Mouse (Mus musculus): ENCODE data around the gene Fgf2. TPM values are rescaled to one million over a fixed set of nuclear protein-coding genes. Genes with fewer than 3 reads are reported as not detected.

Gene Fgf2
- polyA plus RNA-seq, 1 experiment from 2014 or later: 4.8 TPM

DNA sequence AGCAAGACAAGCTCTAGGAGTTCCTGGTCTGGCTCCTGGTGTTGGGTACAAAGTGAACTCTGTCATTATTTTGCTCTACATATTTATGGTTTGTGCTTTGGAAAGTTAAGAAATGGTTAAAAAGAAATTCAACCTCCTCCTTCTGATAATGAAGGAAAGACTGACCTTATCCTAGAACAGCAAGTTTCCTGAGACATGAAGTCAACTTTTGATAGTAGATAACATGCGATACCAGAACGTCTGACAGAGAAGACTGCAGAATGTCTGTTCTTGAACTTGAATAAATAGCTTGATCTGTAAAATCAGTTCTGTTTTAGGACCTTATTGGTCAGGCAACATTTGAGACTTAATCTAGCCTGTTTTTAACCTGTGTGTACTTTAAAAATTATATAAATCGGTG lies 21.5 kb upstream of the Fgf2 start:
- Histone ChIP-seq H3K36me3 (no peaks in the 10 kb centered on the region), H3K9me3 (replicated peaks) (no peaks in the 10 kb centered on the region), H3K27ac (replicated peaks) (no peak overlapping the region), H3K4me1 (no peaks in the 10 kb centered on the region), H3K27me3 (no peaks in the 10 kb centered on the region), H3K4me2 (replicated peaks) (no peak overlapping the region), H3K9ac (no peak overlapping the region), H3K4me3 (replicated peaks) (no peak overlapping the region)
- WGBS: 77% methylated on average over 3 of the region's 3 CpGs
- no peak for ATAC-seq (ENCODE audit: insufficient number of reproducible peaks, low FRiP score, low TSS enrichment, low read depth)

DNA sequence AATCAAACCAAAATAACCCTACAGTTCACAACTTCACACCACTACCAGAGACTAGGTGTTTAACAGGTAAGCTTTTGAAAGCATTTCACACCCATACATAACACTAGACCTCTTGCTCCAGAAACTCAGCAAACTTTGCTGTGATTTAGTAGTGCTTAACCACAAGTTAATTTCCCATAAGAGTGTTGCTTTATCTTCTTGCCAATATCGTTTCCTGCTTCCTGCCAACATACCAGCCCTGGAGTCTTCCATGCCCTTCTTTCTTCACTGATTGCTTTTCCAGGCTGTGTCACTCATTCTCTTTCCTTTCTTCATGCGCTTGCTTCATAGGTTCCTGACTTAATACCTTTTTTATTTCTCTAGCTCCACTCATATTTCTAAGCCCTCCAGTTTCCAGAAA lies 19.7 kb upstream of the Fgf2 start:
- Histone ChIP-seq H3K9ac (no peak overlapping the region), H3K4me1 (no peaks in the 10 kb centered on the region), H3K4me3 (replicated peaks) (no peak overlapping the region), H3K27me3 (no peaks in the 10 kb centered on the region), H3K36me3 (no peaks in the 10 kb centered on the region), H3K4me2 (replicated peaks) (no peak overlapping the region), H3K27ac (replicated peaks) (no peak overlapping the region), H3K9me3 (replicated peaks) (no peaks in the 10 kb centered on the region)
- 69% methylated on average over 2 of the region's 2 CpGs for WGBS
- no peak for ATAC-seq (ENCODE audit: insufficient number of reproducible peaks, low FRiP score, low TSS enrichment, low read depth)

DNA sequence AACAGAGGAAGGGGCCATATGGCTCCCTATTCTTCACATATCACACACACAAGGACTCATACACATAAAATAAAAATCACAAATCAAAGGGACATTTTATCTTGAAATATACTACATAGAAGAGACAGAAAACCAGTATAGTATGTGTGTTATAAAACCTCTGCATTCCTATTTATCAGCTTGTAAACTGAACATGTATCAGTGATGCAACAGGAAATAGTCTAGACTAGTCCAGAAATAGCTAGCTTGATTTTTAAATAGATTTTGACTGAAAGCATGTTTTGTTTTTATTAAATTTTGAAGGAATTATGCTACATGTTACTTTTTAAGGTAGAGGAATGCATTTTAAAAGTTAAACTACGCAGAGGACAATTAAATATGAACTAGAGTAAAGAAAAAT lies 18.2 kb upstream of the Fgf2 start:
- H3K9me3 ChIP-seq (replicated peaks): no peaks in the 10 kb centered on the region
- H3K36me3 ChIP-seq: no peaks in the 10 kb centered on the region
- no peak overlapping the region for H3K27ac ChIP-seq (replicated peaks)
- no peak overlapping the region for H3K4me3 ChIP-seq (replicated peaks)
- H3K4me1 ChIP-seq: no peaks in the 10 kb centered on the region
- WGBS: 69% methylated on average over 1 of the region's 1 CpGs
- H3K4me2 ChIP-seq (replicated peaks): no peak overlapping the region
- no peak for ATAC-seq (ENCODE audit: insufficient number of reproducible peaks, low FRiP score, low TSS enrichment, low read depth)
- no peaks in the 10 kb centered on the region for H3K27me3 ChIP-seq
- no peak overlapping the region for H3K9ac ChIP-seq

DNA sequence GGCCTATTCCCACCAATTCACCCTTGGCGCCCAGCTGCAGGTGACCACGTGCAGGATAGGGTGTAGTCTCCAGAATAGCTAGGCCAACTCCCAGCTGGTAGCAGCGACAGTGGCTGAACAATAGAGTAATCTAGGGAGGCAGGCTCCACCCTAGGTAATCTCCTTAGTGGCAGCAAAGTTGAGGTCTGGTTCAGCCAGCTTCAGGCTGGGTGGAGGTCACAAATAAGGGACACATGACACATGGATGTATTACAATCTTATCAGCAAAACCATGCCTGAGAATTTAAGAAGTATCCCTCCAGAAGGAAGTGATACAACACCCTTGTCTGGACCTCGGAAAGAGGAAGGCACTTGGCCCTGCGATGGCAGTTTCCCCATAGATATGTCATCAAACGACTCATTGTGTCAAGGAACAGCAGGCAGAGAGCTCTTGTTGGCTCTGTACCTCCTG lies 16.1 kb upstream of the Fgf2 start:
- H3K36me3 ChIP-seq: no peaks in the 10 kb centered on the region
- H3K9me3 ChIP-seq (replicated peaks): no peaks in the 10 kb centered on the region
- no peak overlapping the region for H3K9ac ChIP-seq
- no peaks in the 10 kb centered on the region for H3K4me1 ChIP-seq
- no peak for ATAC-seq (ENCODE audit: insufficient number of reproducible peaks, low FRiP score, low TSS enrichment, low read depth)
- H3K4me3 ChIP-seq (replicated peaks): no peak overlapping the region
- no peaks in the 10 kb centered on the region for H3K27me3 ChIP-seq
- 66% methylated on average over 6 of the region's 6 CpGs for whole genome bisulfite sequencing
- no peak overlapping the region for H3K27ac ChIP-seq (replicated peaks)
- H3K4me2 ChIP-seq (replicated peaks): no peak overlapping the region

DNA sequence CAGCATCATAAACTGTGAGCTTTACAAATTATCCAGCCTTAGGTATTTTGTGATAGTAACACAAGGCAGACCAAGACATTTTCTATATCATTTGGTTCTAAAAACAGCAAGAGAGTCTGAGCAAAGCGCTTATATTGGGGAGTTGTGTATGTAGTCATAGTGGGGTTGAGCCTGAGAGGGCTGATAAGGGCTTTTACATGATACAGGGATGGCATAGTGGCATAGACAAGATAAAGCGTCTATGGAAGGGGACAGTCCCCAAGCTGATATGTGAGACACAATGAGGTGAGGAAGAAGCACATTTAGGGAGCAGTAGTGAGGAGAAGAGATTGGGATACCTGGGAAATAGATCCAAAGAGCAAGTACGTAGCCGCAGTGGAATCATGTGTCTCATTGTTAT lies 14.1 kb upstream of the Fgf2 start:
- Histone ChIP-seq H3K27me3 (no peaks in the 10 kb centered on the region), H3K4me3 (replicated peaks) (no peak overlapping the region), H3K4me2 (replicated peaks) (no peak overlapping the region), H3K9ac (no peak overlapping the region), H3K27ac (replicated peaks) (no peak overlapping the region), H3K9me3 (replicated peaks) (no peaks in the 10 kb centered on the region), H3K36me3 (no peaks in the 10 kb centered on the region), H3K4me1 (no peaks in the 10 kb centered on the region)
- no peak for ATAC-seq (ENCODE audit: insufficient number of reproducible peaks, low FRiP score, low TSS enrichment, low read depth)
- 89% methylated on average over 4 of the region's 4 CpGs for WGBS

DNA sequence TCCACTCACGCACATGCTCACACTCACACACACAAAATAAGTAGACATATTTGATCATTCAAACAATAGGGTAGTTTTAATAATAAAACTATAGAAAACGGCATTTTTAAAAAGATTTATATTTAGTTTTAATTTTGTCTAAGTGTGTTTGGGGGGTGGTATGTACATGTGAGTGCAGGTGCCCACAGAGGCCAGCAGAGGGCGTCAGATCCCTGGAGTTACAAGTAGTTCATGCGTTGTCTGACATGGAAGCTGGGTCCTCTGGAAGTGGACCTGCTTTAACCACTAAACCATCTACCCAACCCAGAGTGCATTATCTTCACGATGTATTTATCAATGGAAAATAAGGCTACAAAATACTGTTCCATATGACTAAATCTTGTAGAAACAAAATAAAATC lies 7.0 kb upstream of the Fgf2 start:
- Histone ChIP-seq H3K9ac (no peak overlapping the region), H3K36me3 (no peaks in the 10 kb centered on the region), H3K27me3 (no peaks in the 10 kb centered on the region), H3K4me1 (0 out of 2 replicates have a peak, but pooled peaks cover 3% of the 10 kb centered on the region), H3K9me3 (replicated peaks) (no peaks in the 10 kb centered on the region), H3K4me2 (replicated peaks) (no peak overlapping the region), H3K27ac (replicated peaks) (no peak overlapping the region), H3K4me3 (replicated peaks) (no peak overlapping the region)
- no peak for ATAC-seq (ENCODE audit: insufficient number of reproducible peaks, low FRiP score, low TSS enrichment, low read depth)
- 61% methylated on average over 5 of the region's 5 CpGs for WGBS

DNA sequence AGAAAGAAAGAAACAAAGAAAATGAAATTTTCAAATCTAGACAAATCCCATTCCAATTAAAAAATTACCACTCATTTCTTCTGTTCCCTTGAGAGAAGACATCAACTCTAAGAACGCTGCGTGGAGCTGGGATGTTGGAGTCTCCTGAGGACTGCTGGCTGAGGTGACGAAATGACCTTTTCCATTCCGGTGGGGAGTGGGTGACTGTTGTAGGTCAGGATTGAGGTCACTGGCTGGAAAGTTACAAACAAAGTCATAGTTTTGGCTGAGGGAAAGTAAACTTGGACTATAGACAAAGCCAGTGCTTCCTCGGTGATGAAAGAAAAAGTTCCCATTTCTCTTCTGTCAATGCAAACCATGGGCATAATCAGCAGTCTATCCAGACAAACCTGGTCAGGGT lies 5.3 kb upstream of the Fgf2 start:
- 61% methylated on average over 5 of the region's 5 CpGs for WGBS
- H3K9me3 ChIP-seq (replicated peaks): no peaks in the 10 kb centered on the region
- H3K4me2 ChIP-seq (replicated peaks): no peak overlapping the region
- no peak for ATAC-seq (ENCODE audit: insufficient number of reproducible peaks, low FRiP score, low TSS enrichment, low read depth)
- H3K36me3 ChIP-seq: no peaks in the 10 kb centered on the region
- no peak overlapping the region for H3K4me3 ChIP-seq (replicated peaks)
- peaks cover 9% of the 10 kb centered on the region for H3K4me1 ChIP-seq
- H3K9ac ChIP-seq: no peak overlapping the region
- H3K27ac ChIP-seq (replicated peaks): no peak overlapping the region
- H3K27me3 ChIP-seq: peaks cover 5% of the 10 kb centered on the region; the same call in 1 of the 2 replicates

DNA sequence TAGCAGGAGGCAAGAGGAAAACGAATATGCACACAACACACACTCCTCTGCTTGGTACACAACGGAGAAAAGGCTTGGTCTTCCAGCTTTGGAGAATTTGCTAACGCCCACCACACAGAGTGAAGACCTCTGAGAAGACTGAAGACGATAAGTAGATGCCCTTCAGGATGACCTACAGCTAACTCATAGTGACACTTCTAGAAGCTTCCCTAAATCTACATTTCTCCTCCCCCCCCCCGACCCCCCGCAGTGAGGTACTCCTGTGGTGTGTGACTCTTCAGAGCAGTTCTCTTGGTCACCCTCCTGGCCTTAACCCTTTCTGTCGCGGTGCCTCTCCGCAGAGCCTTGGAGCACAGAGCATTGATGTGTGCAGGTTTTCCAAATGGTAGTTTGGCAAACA lies 475 bp upstream of the Fgf2 start:
- H3K4me3 ChIP-seq (replicated peaks): peak overlapping the region; percentile 71
- H3K27me3 ChIP-seq: peaks cover 10% of the 10 kb centered on the region; the same call in 1 of the 2 replicates
- H3K36me3 ChIP-seq: no peaks in the 10 kb centered on the region
- ATAC-seq (ENCODE audit: insufficient number of reproducible peaks, low FRiP score, low TSS enrichment, low read depth): peak; percentile 27; the same call in 1 of the 2 replicates
- H3K4me1 ChIP-seq: peaks cover 29% of the 10 kb centered on the region
- peak overlapping the region; percentile 84 for H3K4me2 ChIP-seq (replicated peaks)
- H3K9ac ChIP-seq: no peak overlapping the region
- WGBS: 33% methylated on average over 9 of the region's 9 CpGs
- H3K9me3 ChIP-seq (replicated peaks): no peaks in the 10 kb centered on the region
- peak overlapping the region; percentile 72 for H3K27ac ChIP-seq (replicated peaks)

DNA sequence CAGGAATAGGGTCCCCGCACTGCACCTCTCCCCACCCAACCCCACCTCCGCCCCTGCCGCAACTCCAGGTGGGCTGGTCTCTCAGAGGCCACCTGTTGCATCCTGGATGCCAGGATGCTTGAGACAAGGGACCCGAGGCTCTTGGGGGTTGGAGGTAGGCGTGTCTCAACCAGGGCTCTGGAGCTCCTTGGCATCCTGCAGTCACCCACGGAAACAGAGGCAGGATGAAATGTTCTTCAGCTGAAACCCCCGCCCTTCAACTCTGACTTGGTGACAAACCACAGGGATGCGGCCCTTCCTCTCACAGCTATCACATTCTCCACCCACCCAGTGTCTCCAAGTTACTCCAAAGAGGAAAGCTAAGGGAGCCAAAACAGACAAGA lies 1.0 kb downstream of the Fgf2 start:
- 8% methylated on average over 8 of the region's 8 CpGs for WGBS
- Histone ChIP-seq H3K9ac (peak overlapping the region; percentile 83), H3K4me3 (replicated peaks) (peak overlapping the region; percentile 71), H3K4me2 (replicated peaks) (peak overlapping the region; percentile 84), H3K9me3 (replicated peaks) (no peaks in the 10 kb centered on the region), H3K27me3 (peaks cover 10% of the 10 kb centered on the region; the same call in 1 of the 2 replicates), H3K27ac (replicated peaks) (peak overlapping the region; percentile 72), H3K4me1 (peaks cover 40% of the 10 kb centered on the region), H3K36me3 (no peaks in the 10 kb centered on the region)
- ATAC-seq (ENCODE audit: insufficient number of reproducible peaks, low FRiP score, low TSS enrichment, low read depth): no peak

DNA sequence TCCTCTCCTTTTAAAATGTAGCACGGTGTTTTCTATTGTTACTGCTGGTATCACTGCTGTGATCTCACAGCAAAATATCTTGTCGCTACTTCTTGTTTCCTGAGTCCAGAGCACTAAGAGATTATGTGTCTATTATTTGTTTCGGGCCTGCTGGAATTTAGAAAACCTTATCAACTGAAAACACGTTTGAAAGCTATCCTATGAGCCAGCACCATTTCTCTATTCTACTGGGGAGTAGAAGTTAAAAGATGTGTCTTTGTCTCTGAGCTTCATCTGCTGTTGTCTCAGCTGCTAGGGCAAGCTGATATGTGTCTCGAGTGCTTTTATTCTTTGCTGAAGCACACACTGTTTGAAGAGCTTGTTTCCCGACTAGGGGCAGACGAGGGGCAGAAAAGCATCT lies 2.2 kb downstream of the Fgf2 start:
- H3K36me3 ChIP-seq: no peaks in the 10 kb centered on the region
- H3K4me3 ChIP-seq (replicated peaks): no peak overlapping the region; the same call in 1 of the 2 replicates
- 59% methylated on average over 7 of the region's 7 CpGs for WGBS
- H3K4me1 ChIP-seq: peaks cover 45% of the 10 kb centered on the region
- ATAC-seq (ENCODE audit: insufficient number of reproducible peaks, low FRiP score, low TSS enrichment, low read depth): no peak
- peak overlapping the region; percentile 21 for H3K4me2 ChIP-seq (replicated peaks)
- H3K27ac ChIP-seq (replicated peaks): no peak overlapping the region
- peaks cover 10% of the 10 kb centered on the region; the same call in 1 of the 2 replicates for H3K27me3 ChIP-seq
- H3K9me3 ChIP-seq (replicated peaks): no peaks in the 10 kb centered on the region
- H3K9ac ChIP-seq: no peak overlapping the region

DNA sequence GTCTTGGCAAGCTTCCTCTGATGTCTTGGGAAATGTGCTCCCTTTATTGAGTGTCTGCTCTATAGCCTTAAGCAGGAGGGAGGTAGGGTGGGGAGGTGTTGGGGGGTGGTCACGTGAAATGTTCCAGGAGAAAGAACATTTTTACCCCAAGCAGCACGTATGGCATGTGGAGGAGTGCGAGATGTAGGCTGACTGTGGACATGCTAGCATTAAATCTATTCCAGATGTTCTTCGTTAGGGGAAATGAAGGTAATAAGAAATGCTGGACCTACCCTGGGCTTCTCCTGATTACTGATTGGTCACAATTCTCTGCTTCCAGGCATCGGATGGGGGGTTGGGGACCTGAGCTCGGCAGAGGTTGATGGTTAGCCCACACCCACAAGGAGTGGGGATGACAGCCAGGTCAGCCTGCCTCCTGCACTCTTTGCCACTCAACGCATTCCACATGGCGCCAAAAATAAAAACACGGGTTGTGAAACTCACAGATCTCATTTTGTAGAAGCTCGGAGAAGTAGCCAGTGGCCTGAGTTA lies 5.9 kb downstream of the Fgf2 start:
- ATAC-seq (ENCODE audit: insufficient number of reproducible peaks, low FRiP score, low TSS enrichment, low read depth): peak; percentile 86
- Histone ChIP-seq H3K27ac (replicated peaks) (peak overlapping the region; percentile 79), H3K9ac (no peak overlapping the region), H3K27me3 (0 out of 2 replicates have a peak, but pooled peaks cover 3% of the 10 kb centered on the region), H3K4me1 (peaks cover 31% of the 10 kb centered on the region), H3K4me2 (replicated peaks) (no peak overlapping the region), H3K9me3 (replicated peaks) (no peaks in the 10 kb centered on the region), H3K4me3 (replicated peaks) (no peak overlapping the region), H3K36me3 (no peaks in the 10 kb centered on the region)
- WGBS: 34% methylated on average over 10 of the region's 10 CpGs

DNA sequence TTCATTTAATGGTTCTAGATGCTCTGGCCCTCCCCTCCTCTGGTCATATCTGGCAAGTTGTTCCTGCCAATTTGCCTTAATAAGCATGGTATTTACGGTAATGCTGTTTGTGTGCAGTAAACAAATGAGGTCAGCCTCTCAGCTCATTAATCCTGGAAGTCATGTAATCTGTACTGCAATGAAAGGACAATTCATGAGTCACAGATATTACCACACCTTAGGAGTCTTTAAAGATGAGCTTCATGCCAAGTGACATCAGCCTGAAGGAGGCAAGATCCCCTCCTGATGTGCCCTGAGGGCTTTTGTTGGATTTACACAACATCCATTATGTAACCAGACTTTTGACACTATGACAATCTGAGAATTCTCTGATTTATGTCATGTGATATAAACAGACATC lies 6.6 kb downstream of the Fgf2 start:
- WGBS: 64% methylated on average over 1 of the region's 1 CpGs
- no peak overlapping the region for H3K4me2 ChIP-seq (replicated peaks)

More for the DNA sequence above, 6.6 kb downstream of the Fgf2 start:
- Histone ChIP-seq H3K9me3 (replicated peaks) (no peaks in the 10 kb centered on the region), H3K4me1 (peaks cover 24% of the 10 kb centered on the region), H3K36me3 (no peaks in the 10 kb centered on the region), H3K9ac (no peak overlapping the region), H3K27me3 (no peaks in the 10 kb centered on the region), H3K27ac (replicated peaks) (peak overlapping the region; percentile 79), H3K4me3 (replicated peaks) (no peak overlapping the region)
- ATAC-seq (ENCODE audit: insufficient number of reproducible peaks, low FRiP score, low TSS enrichment, low read depth): no peak
